Mouse (Mus musculus): ENCODE data around the gene Trp53tg5. TPM values are rescaled to one million over a fixed set of nuclear protein-coding genes. Genes with fewer than 3 reads are reported as not detected.

The Trp53tg5 gene
- polyA plus RNA-seq, 1 experiment = not detected

DNA sequence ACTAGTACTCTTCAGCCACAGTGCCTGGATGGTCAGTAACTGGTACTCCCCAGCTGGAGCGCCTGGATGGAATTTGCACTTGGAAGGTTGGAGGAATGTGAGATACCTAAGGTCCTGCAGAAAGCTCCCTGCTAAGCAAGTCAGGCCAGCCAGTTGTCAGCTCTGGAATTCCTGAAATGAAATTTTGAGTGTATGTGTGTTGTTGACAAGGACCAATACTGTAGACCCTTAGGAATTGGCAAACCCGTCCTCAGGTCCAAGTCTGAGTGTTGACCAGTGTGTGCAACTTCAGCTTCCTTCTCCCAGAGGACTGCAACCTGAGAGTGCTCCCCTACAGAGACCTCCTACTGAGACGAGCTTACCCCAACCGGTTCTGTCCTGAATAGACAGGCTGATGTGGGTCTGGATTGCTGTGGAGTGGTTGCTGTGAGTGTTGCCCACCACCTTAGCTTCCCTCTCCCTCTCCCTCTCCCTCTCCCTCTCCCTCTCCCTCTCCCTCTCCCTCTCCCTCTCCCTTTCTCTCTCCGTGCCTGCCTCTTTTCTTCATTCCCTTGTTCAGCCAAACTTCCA lies 37.2 kb upstream of the Trp53tg5 start:
- no peaks in the 10 kb centered on the region for H3K9me3 ChIP-seq (replicated peaks; ENCODE audit: control insufficient read depth, insufficient read depth, low read length, poor library complexity, severe bottlenecking)
- H3K9ac ChIP-seq (ENCODE audit: low read depth, poor library complexity, severe bottlenecking) = no peak overlapping the region
- no peaks in the 10 kb centered on the region for H3K27me3 ChIP-seq (ENCODE audit: control insufficient read depth, insufficient read depth, low read length, poor library complexity, severe bottlenecking)
- no peak overlapping the region for H3K4me3 ChIP-seq (ENCODE audit: low read depth, low read length)
- no peak overlapping the region for H3K27ac ChIP-seq (ENCODE audit: insufficient read depth, low read length)
- TF ChIP-seq POLR2A (IDR thresholded peaks at IDR 0.05; ENCODE audit: insufficient read depth, low read length) (no peak), EP300 (IDR thresholded peaks at IDR 0.05; ENCODE audit: insufficient read depth, low read depth, low read length) (no peak), CTCF (IDR thresholded peaks at IDR 0.05; ENCODE audit: low read depth, low read length) (no peak)
- no peaks in the 10 kb centered on the region for H3K36me3 ChIP-seq (ENCODE audit: control insufficient read depth, insufficient read depth, low read length, poor library complexity, severe bottlenecking)
- H3K4me1 ChIP-seq (ENCODE audit: control insufficient read depth, insufficient read depth, low read length) = peaks cover 6% of the 10 kb centered on the region

DNA sequence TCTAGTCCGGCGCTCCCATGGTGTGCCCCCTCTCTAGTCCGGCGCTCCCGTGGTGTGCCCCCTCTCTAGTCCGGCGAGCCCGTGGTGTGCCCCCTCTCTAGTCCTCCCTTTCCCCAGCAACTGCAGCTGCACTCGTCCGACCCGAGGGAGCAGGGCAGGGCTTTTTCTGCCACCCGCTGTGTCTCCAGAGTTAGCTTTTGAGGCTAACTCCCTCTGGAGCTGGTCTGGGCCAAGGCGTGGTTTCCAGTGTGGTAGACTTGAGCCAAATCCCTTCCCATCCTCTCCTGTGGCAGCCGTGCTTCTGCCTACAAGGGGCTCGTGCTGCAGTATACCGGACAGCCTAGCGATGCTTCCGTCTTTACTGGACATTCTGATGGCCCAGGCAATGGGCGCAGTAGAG lies 34.3 kb upstream of the Trp53tg5 start:
- H3K4me3 ChIP-seq (ENCODE audit: low read depth, low read length) = peak overlapping the region; percentile 31
- H3K4me1 ChIP-seq (ENCODE audit: control insufficient read depth, insufficient read depth, low read length) = peaks cover 2% of the 10 kb centered on the region
- peaks cover 6% of the 10 kb centered on the region for H3K36me3 ChIP-seq (ENCODE audit: control insufficient read depth, insufficient read depth, low read length, poor library complexity, severe bottlenecking)
- H3K27ac ChIP-seq (ENCODE audit: insufficient read depth, low read length) = no peak overlapping the region
- H3K27me3 ChIP-seq (ENCODE audit: control insufficient read depth, insufficient read depth, low read length, poor library complexity, severe bottlenecking) = no peaks in the 10 kb centered on the region
- H3K9ac ChIP-seq (ENCODE audit: low read depth, poor library complexity, severe bottlenecking) = 0 out of 2 replicates have a peak overlapping the region, but pooled peaks have one; percentile 5
- TF ChIP-seq CTCF (IDR thresholded peaks at IDR 0.05; ENCODE audit: low read depth, low read length) = no peak
- TF ChIP-seq EP300 (IDR thresholded peaks at IDR 0.05; ENCODE audit: insufficient read depth, low read depth, low read length) = no peak
- TF ChIP-seq POLR2A (IDR thresholded peaks at IDR 0.05; ENCODE audit: insufficient read depth, low read length) = no peak
- H3K9me3 ChIP-seq (replicated peaks; ENCODE audit: control insufficient read depth, insufficient read depth, low read length, poor library complexity, severe bottlenecking) = no peaks in the 10 kb centered on the region

DNA sequence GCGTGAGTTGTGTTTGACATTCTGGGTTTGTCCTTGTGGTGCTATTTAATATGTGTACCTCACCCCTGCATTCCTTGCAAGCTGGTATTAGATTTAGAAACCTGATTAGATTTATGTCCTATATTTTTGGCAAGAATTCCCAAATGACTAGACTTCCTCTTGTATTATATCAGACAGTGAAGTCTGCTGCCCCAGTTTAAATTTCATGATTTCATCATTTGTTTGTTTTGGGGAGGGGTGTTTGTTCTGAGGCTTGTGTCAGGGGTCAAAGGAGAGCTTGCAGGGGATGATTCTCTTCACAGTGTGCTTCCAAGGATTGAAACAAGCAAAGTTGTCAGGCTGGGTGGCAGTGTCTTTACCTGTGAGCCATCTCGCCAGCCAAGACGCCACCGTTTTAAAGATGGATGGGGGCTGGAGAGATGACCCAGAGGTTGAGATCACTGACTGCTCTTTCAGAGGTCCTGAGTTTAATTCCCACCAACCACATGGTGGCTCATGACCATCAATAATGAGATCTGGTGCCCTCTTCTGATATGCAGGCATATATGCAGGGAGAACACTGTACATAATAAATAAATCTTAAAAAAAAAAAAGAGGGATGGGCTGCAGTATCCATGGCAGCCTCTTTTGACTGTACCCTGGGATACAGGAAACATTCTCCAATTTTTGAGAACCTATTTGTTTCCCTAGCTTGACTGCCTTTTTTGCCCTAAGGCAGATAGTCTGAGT lies 32.3 kb upstream of the Trp53tg5 start:
- Histone ChIP-seq H3K9ac (ENCODE audit: low read depth, poor library complexity, severe bottlenecking) (no peak overlapping the region), H3K27ac (ENCODE audit: insufficient read depth, low read length) (no peak overlapping the region), H3K36me3 (ENCODE audit: control insufficient read depth, insufficient read depth, low read length, poor library complexity, severe bottlenecking) (peaks cover 11% of the 10 kb centered on the region), H3K4me3 (ENCODE audit: low read depth, low read length) (no peak overlapping the region), H3K27me3 (ENCODE audit: control insufficient read depth, insufficient read depth, low read length, poor library complexity, severe bottlenecking) (no peaks in the 10 kb centered on the region), H3K9me3 (replicated peaks; ENCODE audit: control insufficient read depth, insufficient read depth, low read length, poor library complexity, severe bottlenecking) (no peaks in the 10 kb centered on the region), H3K4me1 (ENCODE audit: control insufficient read depth, insufficient read depth, low read length) (peaks cover 2% of the 10 kb centered on the region)
- no peak for TF ChIP-seq CTCF (IDR thresholded peaks at IDR 0.05; ENCODE audit: low read depth, low read length)
- TF ChIP-seq EP300 (IDR thresholded peaks at IDR 0.05; ENCODE audit: insufficient read depth, low read depth, low read length) = no peak
- TF ChIP-seq POLR2A (IDR thresholded peaks at IDR 0.05; ENCODE audit: insufficient read depth, low read length) = no peak

DNA sequence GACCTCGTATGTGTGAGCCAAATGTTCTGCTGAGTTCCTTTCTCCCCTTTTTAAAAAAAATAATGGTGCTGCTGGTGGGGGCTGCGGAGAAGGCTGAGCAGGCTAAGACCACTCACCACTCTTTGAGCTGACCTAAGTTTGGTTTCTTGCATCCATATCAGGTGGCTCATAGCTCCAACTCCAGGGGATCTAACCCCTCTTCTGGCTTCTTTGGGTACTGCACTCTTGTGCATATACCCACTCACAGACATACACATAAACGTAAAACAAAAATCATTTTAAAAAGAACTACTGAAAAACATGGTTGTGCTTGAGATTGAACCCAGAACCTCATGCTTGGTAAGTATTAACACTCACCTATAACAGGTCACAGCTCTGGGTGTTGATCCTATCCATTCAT lies 31.4 kb upstream of the Trp53tg5 start:
- H3K27ac ChIP-seq (ENCODE audit: insufficient read depth, low read length) = no peak overlapping the region
- H3K36me3 ChIP-seq (ENCODE audit: control insufficient read depth, insufficient read depth, low read length, poor library complexity, severe bottlenecking) = peaks cover 11% of the 10 kb centered on the region
- no peaks in the 10 kb centered on the region for H3K27me3 ChIP-seq (ENCODE audit: control insufficient read depth, insufficient read depth, low read length, poor library complexity, severe bottlenecking)
- H3K9ac ChIP-seq (ENCODE audit: low read depth, poor library complexity, severe bottlenecking) = no peak overlapping the region
- H3K4me3 ChIP-seq (ENCODE audit: low read depth, low read length) = no peak overlapping the region
- TF ChIP-seq CTCF (IDR thresholded peaks at IDR 0.05; ENCODE audit: low read depth, low read length) = no peak
- TF ChIP-seq POLR2A (IDR thresholded peaks at IDR 0.05; ENCODE audit: insufficient read depth, low read length) = no peak
- TF ChIP-seq EP300 (IDR thresholded peaks at IDR 0.05; ENCODE audit: insufficient read depth, low read depth, low read length) = no peak
- H3K4me1 ChIP-seq (ENCODE audit: control insufficient read depth, insufficient read depth, low read length) = peaks cover 2% of the 10 kb centered on the region
- no peaks in the 10 kb centered on the region for H3K9me3 ChIP-seq (replicated peaks; ENCODE audit: control insufficient read depth, insufficient read depth, low read length, poor library complexity, severe bottlenecking)

DNA sequence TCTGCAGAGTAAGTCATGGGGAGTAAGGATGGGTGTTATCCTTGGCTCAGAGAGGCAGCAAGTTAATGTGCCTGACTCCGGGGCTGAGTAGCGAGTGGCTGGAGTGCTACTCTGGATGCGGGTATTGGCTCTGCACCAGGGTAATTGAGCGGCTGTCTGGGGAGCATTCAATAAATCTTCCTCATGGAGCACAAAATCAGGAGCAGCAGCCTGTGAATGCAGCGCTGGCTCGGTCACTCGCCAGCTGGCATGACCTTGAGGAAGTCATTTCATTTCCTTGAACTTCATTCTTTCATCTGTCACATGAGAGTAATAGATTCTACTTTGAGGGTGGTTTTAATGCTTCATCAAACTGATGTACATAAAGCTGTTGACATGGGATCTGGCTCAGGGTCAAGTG lies 27.0 kb upstream of the Trp53tg5 start:
- peaks cover 11% of the 10 kb centered on the region for H3K36me3 ChIP-seq (ENCODE audit: control insufficient read depth, insufficient read depth, low read length, poor library complexity, severe bottlenecking)
- no peak overlapping the region for H3K4me3 ChIP-seq (ENCODE audit: low read depth, low read length)
- H3K27ac ChIP-seq (ENCODE audit: insufficient read depth, low read length) = no peak overlapping the region
- no peaks in the 10 kb centered on the region for H3K9me3 ChIP-seq (replicated peaks; ENCODE audit: control insufficient read depth, insufficient read depth, low read length, poor library complexity, severe bottlenecking)
- H3K4me1 ChIP-seq (ENCODE audit: control insufficient read depth, insufficient read depth, low read length) = no peaks in the 10 kb centered on the region
- H3K27me3 ChIP-seq (ENCODE audit: control insufficient read depth, insufficient read depth, low read length, poor library complexity, severe bottlenecking) = no peaks in the 10 kb centered on the region
- TF ChIP-seq EP300 (IDR thresholded peaks at IDR 0.05; ENCODE audit: insufficient read depth, low read depth, low read length) (no peak), CTCF (IDR thresholded peaks at IDR 0.05; ENCODE audit: low read depth, low read length) (no peak), POLR2A (IDR thresholded peaks at IDR 0.05; ENCODE audit: insufficient read depth, low read length) (no peak)
- H3K9ac ChIP-seq (ENCODE audit: low read depth, poor library complexity, severe bottlenecking) = no peak overlapping the region

DNA sequence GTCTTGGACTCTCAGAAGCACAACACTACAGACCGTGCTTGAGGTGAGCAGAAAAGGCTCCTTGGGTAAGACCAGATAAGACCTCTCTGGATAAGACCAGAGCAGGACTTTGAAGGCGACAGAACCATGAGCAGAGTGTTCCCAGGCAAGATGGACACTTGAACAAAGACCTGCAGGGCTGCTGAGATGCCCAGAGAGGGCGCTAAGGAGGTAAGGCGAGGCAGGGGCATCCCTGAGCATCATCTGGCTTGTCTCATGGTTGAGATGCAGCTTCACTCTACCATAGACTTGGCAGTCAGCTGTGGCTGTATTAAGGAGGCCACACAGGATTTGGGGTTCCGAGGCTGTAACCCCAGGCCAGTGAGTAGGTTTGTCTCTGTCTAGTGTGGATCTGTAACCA lies 25.8 kb upstream of the Trp53tg5 start:
- Histone ChIP-seq H3K9me3 (replicated peaks; ENCODE audit: control insufficient read depth, insufficient read depth, low read length, poor library complexity, severe bottlenecking) (no peaks in the 10 kb centered on the region), H3K4me1 (ENCODE audit: control insufficient read depth, insufficient read depth, low read length) (no peaks in the 10 kb centered on the region), H3K4me3 (ENCODE audit: low read depth, low read length) (no peak overlapping the region), H3K27me3 (ENCODE audit: control insufficient read depth, insufficient read depth, low read length, poor library complexity, severe bottlenecking) (no peaks in the 10 kb centered on the region), H3K27ac (ENCODE audit: insufficient read depth, low read length) (no peak overlapping the region), H3K36me3 (ENCODE audit: control insufficient read depth, insufficient read depth, low read length, poor library complexity, severe bottlenecking) (peaks cover 11% of the 10 kb centered on the region), H3K9ac (ENCODE audit: low read depth, poor library complexity, severe bottlenecking) (no peak overlapping the region)
- no peak for TF ChIP-seq POLR2A (IDR thresholded peaks at IDR 0.05; ENCODE audit: insufficient read depth, low read length)
- peak; percentile 45 for TF ChIP-seq CTCF (IDR thresholded peaks at IDR 0.05; ENCODE audit: low read depth, low read length)
